Mouse (Mus musculus) T-helper 17 cell (primary cell): ENCODE measurements around the gene Gm6370.
"Not testable (repeated sequence)": the region's sequence is repeated elsewhere in the genome, so short reads cannot be mapped to it uniquely, and the experiment has no call there.

Experiments
- in situ Hi-C, 2 experiments: fragments of 300-600 bp; cut with MboI, MseI; formaldehyde crosslinking; loops; 1 replicate in 1 of 2; 2 replicates in 1 of 2; pipeline ENCODE4 v1.15.1; 2025; ENCODE audit warnings: high pct_unique_total_duplicates in 2 of 2

The Gm6370 gene

DNA sequence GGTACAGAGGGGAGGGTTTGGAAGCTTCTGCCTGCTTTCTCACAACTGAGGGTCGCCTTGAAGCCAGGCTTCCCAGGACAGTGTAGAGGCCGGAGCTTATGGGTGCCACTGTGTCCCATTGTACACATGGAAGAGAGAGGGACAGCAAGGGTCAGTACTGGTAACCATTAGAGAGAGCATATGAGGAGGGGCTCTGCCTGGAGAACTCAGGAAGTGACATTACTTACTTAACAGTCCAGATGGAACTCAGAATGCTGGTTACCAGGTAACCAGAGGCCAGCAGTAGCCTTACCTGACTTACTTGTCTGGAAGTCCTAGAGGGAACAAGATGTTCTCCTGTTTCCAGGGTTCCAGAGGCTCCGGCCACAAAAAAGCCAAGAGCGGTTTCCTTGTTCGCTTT is at the start of gene Gm6370:
Gene Gm6370 (plus strand): TSS at position 301 of the 400 bp plus-strand sequence.
- in situ Hi-C loops = loop anchor here in 1 of 2 experiments (5.0 kb wide), 1 partner anchor 36 kb away; the partner anchor contains the start of gene Gm3404

DNA sequence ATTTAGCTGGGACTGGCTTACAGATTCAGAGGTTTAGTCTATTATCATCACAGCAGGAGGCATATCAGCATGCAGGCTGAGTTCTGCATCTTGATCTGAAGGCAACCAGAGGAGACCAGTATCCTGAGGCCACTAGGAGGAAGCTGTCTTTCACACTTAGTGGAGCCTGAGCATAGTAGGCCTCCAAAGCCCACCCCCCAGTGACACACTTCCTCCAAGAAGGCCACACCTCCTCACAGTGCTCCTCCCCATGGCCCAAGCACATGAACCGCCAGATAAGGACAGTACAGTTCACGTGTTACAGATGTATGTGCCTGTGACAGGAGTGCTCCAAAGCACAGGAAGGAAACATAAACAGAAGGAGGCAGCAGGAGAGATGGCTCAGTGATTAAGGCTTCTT is 48.4 kb upstream of the Gm6370 start:
- in situ Hi-C loops = loop anchor here in 1 of 2 experiments (5.0 kb wide), 1 partner anchor 1705 kb away; no protein-coding TSS in a partner anchor

DNA sequence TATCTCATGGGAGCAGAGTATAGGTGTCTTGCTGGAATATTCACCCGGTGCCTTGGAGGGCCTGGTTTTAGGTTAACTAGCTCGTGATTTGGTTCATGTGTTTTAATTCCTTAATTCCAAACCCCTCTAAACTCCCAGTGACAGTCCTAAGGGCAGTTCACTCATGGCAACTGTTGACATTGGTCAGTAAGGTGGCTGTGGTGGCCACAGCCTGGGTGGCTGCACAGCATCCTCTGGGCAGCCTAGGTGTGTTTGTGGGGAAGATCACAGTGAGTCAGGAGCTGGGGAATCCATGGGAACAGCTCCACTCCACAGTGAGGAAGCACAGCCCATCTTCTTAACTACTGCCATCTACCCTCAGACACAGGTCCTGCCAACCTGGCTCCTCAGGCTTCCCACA is 44.5 kb upstream of the Gm6370 start:
- in situ Hi-C loops = no loop called here

DNA sequence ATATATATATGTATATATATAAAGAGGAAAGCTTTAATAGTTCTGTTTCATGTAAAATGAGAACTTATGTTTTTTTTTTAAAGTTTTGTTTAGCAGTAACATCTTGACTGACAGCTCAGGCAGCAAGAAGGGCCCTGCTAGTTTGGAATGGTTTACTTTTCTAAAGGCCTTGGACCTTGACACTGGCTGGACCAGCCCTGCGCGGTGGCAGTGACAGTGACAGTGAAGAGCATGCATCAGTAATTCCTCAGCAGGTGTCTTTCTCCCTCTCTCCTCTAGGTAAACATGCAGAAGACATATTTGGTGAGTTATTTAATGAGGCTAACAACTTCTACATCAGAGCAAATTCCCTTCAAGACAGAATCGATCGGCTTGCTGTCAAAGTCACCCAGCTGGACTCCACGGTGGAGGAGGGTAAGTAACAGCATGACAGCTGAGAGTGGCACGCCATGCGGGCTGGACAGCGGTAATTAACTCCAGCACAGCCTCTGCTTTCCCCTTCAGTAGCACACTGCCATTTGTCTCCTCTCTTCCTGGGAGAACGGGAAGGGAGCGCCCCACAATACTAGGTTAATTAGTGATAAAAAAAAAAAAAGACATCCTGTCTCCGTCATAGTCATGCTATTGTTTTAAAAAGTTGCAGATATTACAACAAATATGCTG is 39.4 kb upstream of the Gm6370 start:
- in situ Hi-C loops = no loop called here

DNA sequence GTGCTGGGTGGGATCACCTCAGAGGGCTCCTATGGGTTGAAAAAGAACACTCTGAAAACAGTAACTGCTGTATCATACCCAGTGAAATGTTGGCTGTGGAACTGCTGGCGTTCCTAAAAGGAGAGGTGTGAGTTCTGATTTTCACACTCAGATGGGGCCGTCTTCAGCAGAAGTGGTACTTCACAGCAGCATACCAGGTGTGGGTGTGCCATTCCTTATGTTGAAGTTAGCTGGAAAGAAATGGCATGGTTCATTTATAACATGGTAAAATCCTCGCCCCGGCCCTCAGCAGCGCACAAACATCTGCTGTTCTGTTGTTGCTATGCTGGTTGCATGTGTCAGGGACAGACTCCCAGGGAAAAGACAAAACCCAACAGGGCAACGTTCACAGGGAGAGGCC is 37.6 kb upstream of the Gm6370 start:
- in situ Hi-C loops = no loop called here

DNA sequence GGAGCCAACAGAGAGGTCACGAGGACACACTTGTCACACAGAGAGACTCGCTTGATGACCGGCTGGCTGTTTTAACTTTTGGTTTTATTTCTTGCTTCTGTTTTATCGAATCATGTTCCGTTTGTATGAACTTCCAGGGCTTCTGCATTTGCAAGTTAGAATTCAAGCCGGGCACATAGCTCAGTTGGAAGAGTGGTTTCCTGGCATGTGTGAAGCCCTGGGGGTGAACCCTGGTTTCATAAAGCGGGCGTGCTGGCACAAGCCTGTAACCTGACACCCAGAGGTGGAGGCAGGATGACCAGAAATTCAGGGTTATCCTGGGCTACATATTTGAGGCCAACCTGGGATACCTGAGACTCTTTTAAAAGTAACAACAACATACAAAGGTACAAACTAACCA is 29.6 kb upstream of the Gm6370 start:
- in situ Hi-C loops = no loop called here

DNA sequence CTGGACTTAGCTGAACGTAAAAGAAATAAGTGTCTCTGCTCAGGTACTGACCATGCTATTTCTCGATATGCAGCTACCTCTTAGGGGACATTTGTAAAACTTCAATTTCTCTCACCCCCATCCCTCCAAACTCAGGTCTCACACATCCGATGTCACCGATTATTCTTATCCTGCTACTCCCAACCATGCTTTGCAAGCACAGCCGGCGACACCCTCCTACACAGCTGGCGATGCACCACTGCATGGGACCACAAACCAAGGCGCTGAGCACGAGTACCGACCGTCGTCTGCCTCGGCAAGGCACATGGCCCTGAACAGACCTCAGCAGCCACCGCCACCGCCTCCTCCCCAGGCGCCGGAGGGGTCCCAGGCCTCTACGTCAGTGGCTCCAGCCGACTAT is 24.5 kb upstream of the Gm6370 start:
- in situ Hi-C loops = no loop called here

DNA sequence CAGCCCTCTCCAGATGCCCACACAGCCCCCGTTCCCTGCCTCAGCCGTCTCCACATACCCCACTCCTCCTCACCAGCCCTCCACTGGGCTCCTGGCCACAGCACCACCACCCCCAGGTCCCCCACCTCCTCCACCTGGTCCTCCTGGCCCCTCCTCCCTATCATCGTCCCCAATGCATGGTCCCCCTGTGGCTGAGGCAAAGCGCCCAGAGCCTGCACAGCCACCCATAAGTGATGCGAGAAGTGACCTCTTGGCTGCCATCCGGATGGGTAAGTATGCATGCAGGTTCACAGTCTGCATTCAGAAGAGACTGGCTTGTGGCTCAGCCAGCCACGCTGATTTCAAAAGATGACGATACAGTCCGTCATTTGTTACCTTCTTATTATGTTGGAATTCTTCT is 22.9 kb upstream of the Gm6370 start:
- in situ Hi-C loops = no loop called here

DNA sequence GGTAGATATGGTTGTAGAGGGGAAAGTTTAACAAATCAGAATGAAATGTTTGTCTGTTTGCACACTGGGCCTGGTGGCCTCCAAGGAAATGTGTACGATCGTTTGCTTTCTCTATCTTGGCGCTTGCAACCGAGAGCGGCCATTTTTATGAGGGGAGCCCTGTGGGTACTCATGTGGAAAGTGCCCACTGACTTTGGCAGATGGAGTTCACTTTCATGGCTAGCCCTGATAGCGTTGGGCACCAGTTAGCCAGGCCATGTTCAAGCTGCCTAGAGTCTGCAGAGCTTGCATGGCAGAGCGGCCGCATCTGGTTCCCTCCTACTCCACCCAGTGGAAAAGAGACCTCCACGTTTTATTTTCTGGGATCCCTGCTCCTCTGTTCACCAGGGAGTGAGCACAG is 20.3 kb upstream of the Gm6370 start:
- in situ Hi-C loops = no loop called here

DNA sequence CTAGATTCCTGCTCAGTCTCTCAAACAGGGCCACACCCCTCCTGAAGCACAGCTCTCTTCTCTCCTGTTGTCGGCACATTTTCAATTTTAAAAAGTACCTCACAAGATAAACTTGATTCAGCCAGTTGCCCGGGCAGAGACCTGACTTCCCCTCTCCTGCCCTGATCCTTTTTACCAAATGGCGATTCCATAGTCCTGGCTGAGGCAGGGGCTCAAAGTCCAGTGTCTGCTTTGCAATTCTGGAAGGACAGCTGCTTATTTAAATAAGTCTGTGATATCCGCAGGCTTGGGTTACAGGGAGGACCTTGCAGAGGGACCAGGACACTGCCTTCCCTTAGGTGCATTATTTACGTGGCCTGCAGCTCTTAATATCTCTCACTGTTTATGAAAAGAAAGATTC is 19.9 kb upstream of the Gm6370 start:
- in situ Hi-C loops = no loop called here

DNA sequence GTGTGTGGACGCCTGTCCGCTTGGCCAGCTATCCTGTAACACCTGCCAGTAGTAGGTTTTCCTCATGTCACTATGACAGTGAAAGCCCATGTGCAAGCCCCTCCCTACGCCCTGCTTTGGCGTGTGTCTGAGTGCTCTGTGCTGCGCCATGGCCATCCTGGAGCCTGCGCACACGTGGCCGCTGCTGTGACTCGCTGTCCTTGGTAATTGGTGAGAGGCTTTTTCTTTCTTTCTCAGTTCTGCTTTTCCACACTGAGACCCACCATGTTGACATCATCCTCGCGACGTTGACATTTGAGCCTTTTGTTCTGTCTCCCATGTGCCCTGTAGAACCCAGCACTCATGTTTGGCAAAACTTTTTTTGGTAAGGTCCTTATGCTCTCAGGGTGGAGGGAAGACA is 19.3 kb upstream of the Gm6370 start:
- in situ Hi-C loops = no loop called here

DNA sequence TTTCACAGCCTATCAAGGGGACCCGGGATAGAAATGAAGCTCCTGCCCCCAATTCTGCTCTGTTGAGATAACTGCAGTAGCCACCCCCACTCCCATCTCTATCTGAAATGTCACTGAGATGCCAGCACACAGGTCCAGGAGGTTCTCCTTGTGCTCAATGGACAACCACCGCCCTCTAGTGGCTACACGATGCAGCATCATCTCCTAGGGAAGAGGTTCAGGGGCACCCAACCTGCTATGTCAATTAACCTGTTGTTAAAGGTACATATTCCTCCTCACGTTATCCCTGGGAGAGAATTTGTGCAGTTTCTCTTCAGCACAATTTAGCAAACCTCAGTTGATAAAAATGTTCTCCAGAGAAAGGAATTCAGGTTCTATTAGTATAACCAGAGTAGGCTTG is 11.6 kb upstream of the Gm6370 start:
- in situ Hi-C loops = not testable (repeated sequence)

DNA sequence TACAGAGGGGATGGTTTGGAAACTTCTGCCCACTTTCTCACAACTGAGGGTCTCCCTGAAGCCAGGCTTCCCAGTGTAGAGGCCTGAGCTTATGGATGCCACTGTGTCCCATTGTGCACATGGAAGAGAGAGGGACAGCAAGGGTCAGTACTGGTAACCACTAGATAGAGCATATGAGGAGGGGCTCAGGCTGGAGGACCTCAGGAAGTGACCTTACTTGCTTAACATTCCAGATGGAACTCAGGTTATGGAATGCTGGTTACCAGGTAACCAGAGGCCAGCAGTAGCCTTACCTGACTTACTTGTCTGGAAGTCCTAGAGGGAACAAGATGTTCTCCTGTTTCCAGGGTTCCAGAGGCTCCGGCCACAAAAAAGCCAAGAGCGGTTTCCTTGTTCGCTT is 9.5 kb upstream of the Gm6370 start, which contains the start of gene Gm6408:
Gene Gm6408 (plus strand): TSS at position 301 of the 400 bp plus-strand sequence.
- in situ Hi-C loops = loop anchor here (5.0 to 10.0 kb wide), 2 partner anchors 297 to 324 kb away; partner anchors contain the start of gene 1700001J03Rik (in 1 of the 2)

DNA sequence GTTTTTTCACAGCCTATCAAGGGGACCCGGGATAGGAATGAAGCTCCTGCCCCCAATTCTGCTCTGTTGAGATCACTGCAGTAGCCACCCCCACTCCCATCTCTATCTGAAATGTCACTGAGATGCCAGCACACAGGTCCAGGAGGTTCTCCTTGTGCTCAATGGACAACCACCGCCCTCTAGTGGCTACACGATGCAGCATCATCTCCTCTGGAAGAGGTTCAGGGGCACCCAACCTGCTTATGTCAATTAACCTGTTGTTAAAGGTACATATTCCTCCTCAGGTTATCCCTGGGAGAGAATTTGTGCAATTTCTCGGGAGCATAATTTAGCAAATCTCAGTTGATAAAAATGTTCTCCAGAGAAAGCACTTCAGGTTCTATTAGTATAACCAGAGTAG is 2.2 kb upstream of the Gm6370 start:
- in situ Hi-C loops = loop anchor here in 1 of 2 experiments (10.0 kb wide), 1 partner anchor 304 kb away; the partner anchor contains the start of gene 1700001J03Rik

DNA sequence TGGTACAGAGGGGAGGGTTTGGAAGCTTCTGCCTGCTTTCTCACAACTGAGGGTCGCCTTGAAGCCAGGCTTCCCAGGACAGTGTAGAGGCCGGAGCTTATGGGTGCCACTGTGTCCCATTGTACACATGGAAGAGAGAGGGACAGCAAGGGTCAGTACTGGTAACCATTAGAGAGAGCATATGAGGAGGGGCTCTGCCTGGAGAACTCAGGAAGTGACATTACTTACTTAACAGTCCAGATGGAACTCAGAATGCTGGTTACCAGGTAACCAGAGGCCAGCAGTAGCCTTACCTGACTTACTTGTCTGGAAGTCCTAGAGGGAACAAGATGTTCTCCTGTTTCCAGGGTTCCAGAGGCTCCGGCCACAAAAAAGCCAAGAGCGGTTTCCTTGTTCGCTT is 10.9 kb downstream of the Gm6370 start, which contains the start of gene 4930449I24Rik:
Gene 4930449I24Rik (plus strand): TSS at position 301 of the 400 bp plus-strand sequence.
- in situ Hi-C loops = not testable (repeated sequence)

DNA sequence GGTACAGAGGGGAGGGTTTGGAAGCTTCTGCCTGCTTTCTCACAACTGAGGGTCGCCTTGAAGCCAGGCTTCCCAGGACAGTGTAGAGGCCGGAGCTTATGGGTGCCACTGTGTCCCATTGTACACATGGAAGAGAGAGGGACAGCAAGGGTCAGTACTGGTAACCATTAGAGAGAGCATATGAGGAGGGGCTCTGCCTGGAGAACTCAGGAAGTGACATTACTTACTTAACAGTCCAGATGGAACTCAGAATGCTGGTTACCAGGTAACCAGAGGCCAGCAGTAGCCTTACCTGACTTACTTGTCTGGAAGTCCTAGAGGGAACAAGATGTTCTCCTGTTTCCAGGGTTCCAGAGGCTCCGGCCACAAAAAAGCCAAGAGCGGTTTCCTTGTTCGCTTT is 22.7 kb downstream of the Gm6370 start, which contains the start of gene Gm3402:
Gene Gm3402 (plus strand): TSS at position 301 of the 400 bp plus-strand sequence.
- in situ Hi-C loops = not testable (repeated sequence)

DNA sequence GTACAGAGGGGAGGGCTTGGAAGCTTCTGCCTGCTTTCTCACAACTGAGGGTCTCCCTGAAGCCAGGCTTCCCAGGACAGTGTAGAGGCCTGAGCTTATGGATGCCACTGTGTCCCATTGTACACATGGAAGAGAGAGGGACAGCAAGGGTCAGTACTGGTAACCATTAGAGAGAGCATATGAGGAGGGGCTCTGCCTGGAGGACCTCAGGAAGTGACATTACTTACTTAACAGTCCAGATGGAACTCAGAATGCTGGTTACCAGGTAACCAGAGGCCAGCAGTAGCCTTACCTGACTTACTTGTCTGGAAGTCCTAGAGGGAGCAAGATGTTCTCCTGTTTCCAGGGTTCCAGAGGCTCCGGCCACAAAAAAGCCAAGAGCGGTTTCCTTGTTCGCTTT is 34.3 kb downstream of the Gm6370 start, which contains the start of gene Gm3404:
Gene Gm3404 (plus strand): TSS at position 301 of the 400 bp plus-strand sequence.
- in situ Hi-C loops = loop anchor here in 1 of 2 experiments (5.0 kb wide), 1 partner anchor 33 kb away; the partner anchor contains the start of gene Gm6370

DNA sequence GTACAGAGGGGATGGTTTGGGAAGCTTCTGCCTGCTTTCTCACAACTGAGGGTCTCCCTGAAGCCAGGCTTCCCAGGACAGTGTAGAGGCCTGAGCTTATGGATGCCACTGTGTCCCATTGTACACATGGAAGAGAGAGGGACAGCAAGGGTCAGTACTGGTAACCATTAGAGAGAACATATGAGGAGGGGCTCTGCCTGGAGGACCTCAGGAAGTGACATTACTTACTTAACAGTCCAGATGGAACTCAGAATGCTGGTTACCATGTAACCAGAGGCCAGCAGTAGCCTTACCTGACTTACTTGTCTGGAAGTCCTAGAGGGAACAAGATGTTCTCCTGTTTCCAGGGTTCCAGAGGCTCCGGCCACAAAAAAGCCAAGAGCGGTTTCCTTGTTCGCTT is 46.2 kb downstream of the Gm6370 start, which contains the start of gene Gm3409:
Gene Gm3409 (plus strand): TSS at position 301 of the 400 bp plus-strand sequence.
- in situ Hi-C loops = not testable (repeated sequence)
